Mouse (Mus musculus) MEL (cell line): ENCODE data around the gene Cabp7. TPM values are rescaled to one million over a fixed set of nuclear protein-coding genes. Genes with fewer than 3 reads are reported as not detected.

Experiments
- DNase-seq: peaks from one replicate; pipeline ENCODE4 v3.0.0; 2011; ENCODE audit warnings: low read depth, low spot score
- H3K27ac ChIP-seq: 2 replicates; pipeline ENCODE4 v1.5.1; 2012; ENCODE audit warnings: low read depth, mild to moderate bottlenecking, control low read depth, low read length, moderate library complexity; ENCODE audit not compliant: control insufficient read depth
- H3K27me3 ChIP-seq, 2 experiments: fragments of 150-350 bp in 1 of 2; sonication (generic) in 1 of 2; 2 replicates each; pipeline ENCODE4 v1.6.1; 2012; ENCODE audit warnings: low read length in 2 of 2, mild to moderate bottlenecking in 2 of 2, improper control_type of control experiment in 1 of 2, moderate library complexity in 1 of 2; ENCODE audit not compliant: insufficient read depth in 2 of 2, control insufficient read depth in 1 of 2
- H3K36me3 ChIP-seq, 2 experiments: 2 replicates each; pipeline ENCODE4 v1.6.1; 2012 to 2014; ENCODE audit warnings: low read length in 2 of 2, improper control_type of control experiment in 1 of 2, inconsistent platforms in 1 of 2, mild to moderate bottlenecking in 1 of 2; ENCODE audit not compliant: insufficient read depth in 2 of 2, control insufficient read depth in 1 of 2
- H3K4me1 ChIP-seq, 2 experiments: fragments of 150-350 bp in 1 of 2; sonication (generic) in 1 of 2; 2 replicates each; pipeline ENCODE4 v1.6.1; 2012; ENCODE audit warnings: low read length in 2 of 2, improper control_type of control experiment in 1 of 2, mild to moderate bottlenecking in 1 of 2; ENCODE audit not compliant: insufficient read depth in 2 of 2, control insufficient read depth in 1 of 2
- H3K4me3 ChIP-seq, 2 experiments: fragments of 150-350 bp in 1 of 2; sonication (generic) in 1 of 2; 2 replicates each; pipeline ENCODE4 v1.5.1; 2012; ENCODE audit warnings: low read depth in 2 of 2, low read length in 2 of 2, mild to moderate bottlenecking in 2 of 2, moderate library complexity in 2 of 2, control low read depth in 1 of 2, improper control_type of control experiment in 1 of 2; ENCODE audit not compliant: control insufficient read depth in 1 of 2, insufficient read depth in 1 of 2
- H3K79me2 ChIP-seq: 2 replicates; pipeline ENCODE4 v1.6.1; 2012; ENCODE audit warnings: mild to moderate bottlenecking, low read length, moderate library complexity; ENCODE audit not compliant: control insufficient read depth, poor library complexity, insufficient read depth
- H3K9ac ChIP-seq: 2 replicates; pipeline ENCODE4 v1.6.1; 2012; ENCODE audit warnings: low read depth, mild to moderate bottlenecking, control low read depth, low read length, moderate library complexity; ENCODE audit not compliant: control insufficient read depth, poor library complexity, severe bottlenecking
- H3K9me3 ChIP-seq: fragments of 150-350 bp; sonication (generic); replicated peaks from 2 replicates; pipeline ENCODE4 v1.6.1; 2012; ENCODE audit warnings: mild to moderate bottlenecking, low read length, improper control_type of control experiment, moderate library complexity; ENCODE audit not compliant: insufficient read depth
- BHLHE40 ChIP-seq: IDR thresholded peaks from 2 replicates; pipeline ENCODE4 v1.6.1; 2012; ENCODE audit warnings: low read depth, mild to moderate bottlenecking, inconsistent platforms, low read length, improper control_type of control experiment, borderline replicate concordance
- CTCF ChIP-seq, 3 experiments: IDR thresholded peaks in 2 of 3; conservative IDR thresholded peaks in 1 of 3; 2 replicates each; pipeline ENCODE4 v1.5.1; 2011 to 2012; ENCODE audit warnings: low read length in 3 of 3, low read depth in 2 of 3, mild to moderate bottlenecking in 2 of 3, improper control_type of control experiment in 1 of 3, inconsistent platforms in 1 of 3, mixed read lengths in 1 of 3, moderate library complexity in 1 of 3; ENCODE audit not compliant: control insufficient read depth in 1 of 3, insufficient read depth in 1 of 3, poor library complexity in 1 of 3, severe bottlenecking in 1 of 3
- E2F4 ChIP-seq: IDR thresholded peaks from 2 replicates; pipeline ENCODE4 v1.6.1; 2011; ENCODE audit warnings: low read depth, low read length, improper control_type of control experiment, borderline replicate concordance
- ELF1 ChIP-seq: IDR thresholded peaks from 2 replicates; pipeline ENCODE4 v1.6.1; 2014; ENCODE audit warnings: low read depth, mild to moderate bottlenecking, inconsistent platforms, low read length, improper control_type of control experiment, moderate library complexity
- GABPA ChIP-seq: IDR thresholded peaks from 2 replicates; pipeline ENCODE4 v1.6.1; 2012; ENCODE audit warnings: low read depth, mild to moderate bottlenecking, inconsistent platforms, low read length, improper control_type of control experiment, moderate library complexity
- GATA1 ChIP-seq: IDR thresholded peaks from 2 replicates; pipeline ENCODE4 v1.6.1; 2011; ENCODE audit warnings: low read depth, low read length, improper control_type of control experiment
- JUND ChIP-seq: IDR thresholded peaks from 2 replicates; pipeline ENCODE4 v1.6.1; 2011; ENCODE audit warnings: low read depth, mild to moderate bottlenecking, improper control_type of control experiment, low read length
- MAX ChIP-seq: IDR thresholded peaks from 2 replicates; pipeline ENCODE4 v1.6.1; 2011; ENCODE audit warnings: low read length, improper control_type of control experiment
- MAZ ChIP-seq: IDR thresholded peaks from 2 replicates; pipeline ENCODE4 v1.6.1; 2012; ENCODE audit warnings: low read depth, mild to moderate bottlenecking, inconsistent platforms, low read length, improper control_type of control experiment
- MXI1 ChIP-seq: IDR thresholded peaks from 2 replicates; pipeline ENCODE4 v1.6.1; 2011; ENCODE audit warnings: mild to moderate bottlenecking, low read depth, low read length, improper control_type of control experiment
- MYB ChIP-seq: IDR thresholded peaks from 2 replicates; pipeline ENCODE4 v1.6.1; 2011; ENCODE audit warnings: mild to moderate bottlenecking, low read depth, low read length, improper control_type of control experiment
- MYC ChIP-seq: IDR thresholded peaks from 2 replicates; pipeline ENCODE4 v1.6.1; 2011; ENCODE audit warnings: low read depth, mild to moderate bottlenecking, low read length, improper control_type of control experiment, moderate library complexity
- NELFE ChIP-seq: IDR thresholded peaks from 2 replicates; pipeline ENCODE4 v1.6.1; 2011; ENCODE audit warnings: low read depth, low read length, improper control_type of control experiment
- NRF1 ChIP-seq: IDR thresholded peaks from 2 replicates; pipeline ENCODE4 v1.6.1; 2014; ENCODE audit warnings: low read depth, mild to moderate bottlenecking, inconsistent platforms, low read length, improper control_type of control experiment, moderate library complexity; ENCODE audit not compliant: poor library complexity, insufficient read depth, severe bottlenecking
- POLR2A ChIP-seq, 2 experiments: IDR thresholded peaks; 2 replicates each; pipeline ENCODE4 v1.6.1; 2011 to 2012; ENCODE audit warnings: low read length in 2 of 2, mild to moderate bottlenecking in 2 of 2, control low read depth in 1 of 2, improper control_type of control experiment in 1 of 2, low read depth in 1 of 2, moderate library complexity in 1 of 2; ENCODE audit not compliant: control insufficient read depth in 1 of 2, insufficient read depth in 1 of 2, poor library complexity in 1 of 2
- POLR2AphosphoS2 ChIP-seq: IDR thresholded peaks from 2 replicates; pipeline ENCODE4 v1.6.1; 2011; ENCODE audit warnings: low read length, improper control_type of control experiment
- POLR2AphosphoS5 ChIP-seq: IDR thresholded peaks from 2 replicates; pipeline ENCODE4 v1.6.1; 2012; ENCODE audit warnings: low read depth, borderline replicate concordance, mild to moderate bottlenecking, inconsistent platforms, low read length, moderate library complexity, mixed read lengths
- RAD21 ChIP-seq: IDR thresholded peaks from 2 replicates; pipeline ENCODE4 v1.6.1; 2011; ENCODE audit warnings: mild to moderate bottlenecking, low read depth, low read length, improper control_type of control experiment
- RCOR1 ChIP-seq: IDR thresholded peaks from 2 replicates; pipeline ENCODE4 v1.6.1; 2012; ENCODE audit warnings: low read depth, mild to moderate bottlenecking, inconsistent platforms, low read length, improper control_type of control experiment
- SIN3A ChIP-seq: IDR thresholded peaks from 2 replicates; pipeline ENCODE4 v1.6.1; 2012; ENCODE audit warnings: low read length, improper control_type of control experiment, inconsistent platforms
- UBTF ChIP-seq: IDR thresholded peaks from 2 replicates; pipeline ENCODE4 v1.6.1; 2012; ENCODE audit warnings: low read depth, mild to moderate bottlenecking, inconsistent platforms, low read length, improper control_type of control experiment, moderate library complexity, borderline replicate concordance; ENCODE audit not compliant: insufficient read depth
- USF1 ChIP-seq: IDR thresholded peaks from 2 replicates; pipeline ENCODE4 v1.6.1; 2014; ENCODE audit warnings: low read depth, mild to moderate bottlenecking, inconsistent platforms, low read length, improper control_type of control experiment, moderate library complexity
- USF2 ChIP-seq, 2 experiments: IDR thresholded peaks; 2 replicates each; pipeline ENCODE4 v1.6.1; 2011 to 2012; ENCODE audit warnings: improper control_type of control experiment in 2 of 2, low read length in 2 of 2, borderline replicate concordance in 1 of 2, inconsistent platforms in 1 of 2, low read depth in 1 of 2, mild to moderate bottlenecking in 1 of 2; ENCODE audit not compliant: insufficient read depth in 1 of 2
- ZC3H11A ChIP-seq: IDR thresholded peaks from 2 replicates; pipeline ENCODE4 v1.6.1; 2012; ENCODE audit warnings: low read depth, mild to moderate bottlenecking, inconsistent platforms, low read length, improper control_type of control experiment
- ZMIZ1 ChIP-seq: IDR thresholded peaks from 2 replicates; pipeline ENCODE4 v1.6.1; 2012; ENCODE audit warnings: low read depth, mild to moderate bottlenecking, inconsistent platforms, low read length, improper control_type of control experiment, moderate library complexity
- ZNF384 ChIP-seq: IDR thresholded peaks from 2 replicates; pipeline ENCODE4 v1.6.1; 2012; ENCODE audit warnings: low read depth, mild to moderate bottlenecking, inconsistent platforms, low read length, improper control_type of control experiment
- polyA plus RNA-seq, 2 experiments: library from polyadenylated mRNA; stranded (reverse) in 1 of 2; unstranded in 1 of 2; fragments of >175 nt in 1 of 2; fragments of >200 nt in 1 of 2; gene quantifications; 2 replicates each; pipeline versions ENCODE4 v1.2.1 to v1.2.4; 2012; ENCODE audit warnings: low replicate concordance in 2 of 2, low read depth in 1 of 2; ENCODE audit not compliant: insufficient read length in 2 of 2, insufficient read depth in 1 of 2, missing spikeins in 1 of 2
- total RNA-seq: library from RNA; depleted of rRNA; stranded (reverse); fragments of 300-350 nt; gene quantifications from 2 replicates; pipeline ENCODE4 v1.2.3, GENCODE M21; 2012

Cabp7 gene
- total and polyA plus RNA-seq, 3 experiments: 0.23 TPM; not detected in 2

- TF ChIP-seq RAD21 (no peak), POLR2AphosphoS5 (no peak), NELFE (no peak), GATA1 (no peak), JUND (no peak)
- no peak for DNase-seq
- Histone ChIP-seq H3K4me1 (no peaks in the 10 kb centered on the region), H3K27ac (no peak overlapping the region), H3K27me3 (no peaks in the 10 kb centered on the region), H3K4me3 (no peak overlapping the region), H3K79me2 (no peaks in the 10 kb centered on the region), H3K9ac (no peak overlapping the region), H3K9me3 (no peaks in the 10 kb centered on the region), H3K36me3 (peaks cover 0 to 2% of the 10 kb centered on the region in 2 experiments; a peak in 2 of 4 replicates)
Observed at GRCm38 (mm10) chr11:4769881-4770280, 23.3 kb upstream of the Cabp7 start.

- Histone ChIP-seq H3K36me3 (peaks cover 0 to 2% of the 10 kb centered on the region in 2 experiments; a peak in 2 of 4 replicates), H3K27ac (no peak overlapping the region), H3K9me3 (no peaks in the 10 kb centered on the region), H3K4me3 (no peak overlapping the region), H3K9ac (no peak overlapping the region), H3K4me1 (no peaks in the 10 kb centered on the region), H3K79me2 (no peaks in the 10 kb centered on the region), H3K27me3 (no peaks in the 10 kb centered on the region)
- TF ChIP-seq GABPA: no peak
- TF ChIP-seq MAZ: no peak
- TF ChIP-seq ELF1: no peak
- TF ChIP-seq NRF1: no peak
- TF ChIP-seq ZMIZ1: no peak
- TF ChIP-seq MAX: no peak
- TF ChIP-seq RCOR1: no peak
- TF ChIP-seq MYB: no peak
- TF ChIP-seq SIN3A: no peak
- no peak for TF ChIP-seq USF1
- no peak for TF ChIP-seq BHLHE40
- DNase-seq: no peak
Observed at GRCm38 (mm10) chr11:4769293-4769692, 22.7 kb upstream of the Cabp7 start.

- Histone ChIP-seq H3K4me3 (no peak overlapping the region), H3K36me3 (peaks cover 0 to 2% of the 10 kb centered on the region in 2 experiments; a peak in 2 of 4 replicates), H3K27me3 (no peaks in the 10 kb centered on the region), H3K9me3 (no peaks in the 10 kb centered on the region), H3K4me1 (no peaks in the 10 kb centered on the region)
- no peak for DNase-seq
- TF ChIP-seq NELFE (no peak), USF2 (IDR thresholded peaks at IDR 0.05; ENCODE audit: borderline replicate concordance in 1 of 2, insufficient read depth in 1 of 2, low read depth in 1 of 2, low read length in 2 of 2) (no peak), ZNF384 (no peak), MYC (no peak), UBTF (no peak), E2F4 (no peak), BHLHE40 (no peak), CTCF (IDR thresholded peaks at IDR 0.05 in 2 of 3, conservative IDR thresholded peaks at IDR 0.05 in 1 of 3; ENCODE audit: control insufficient read depth in 1 of 3, insufficient read depth in 1 of 3, low read depth in 2 of 3, low read length in 3 of 3, poor library complexity in 1 of 3, severe bottlenecking in 1 of 3) (no peak), RAD21 (no peak), JUND (no peak), ZMIZ1 (no peak), MXI1 (no peak), POLR2AphosphoS2 (no peak), USF1 (no peak), ZC3H11A (no peak), POLR2A (IDR thresholded peaks at IDR 0.05; ENCODE audit: control insufficient read depth in 1 of 2, insufficient read depth in 1 of 2, low read depth in 1 of 2, low read length in 2 of 2, poor library complexity in 1 of 2) (no peak)
- TF ChIP-seq, all 39 proteins: peak for 0
- Histone ChIP-seq H3K9ac (no peak overlapping the region), H3K27ac (no peak overlapping the region), H3K79me2 (no peaks in the 10 kb centered on the region)
Observed at GRCm38 (mm10) chr11:4768399-4768798, 21.8 kb upstream of the Cabp7 start.
